Mouse (Mus musculus): Measurements from ENCODE around the gene Ak6. TPM values are rescaled to one million over a fixed set of nuclear protein-coding genes. Genes with fewer than 3 reads are reported as not detected.

The Ak6 gene
- 342 and 358 TPM in 2 replicates for polyA plus RNA-seq (2016; fragmentation: Nextera tagmentation; extraction: Ambion mirVana)

DNA sequence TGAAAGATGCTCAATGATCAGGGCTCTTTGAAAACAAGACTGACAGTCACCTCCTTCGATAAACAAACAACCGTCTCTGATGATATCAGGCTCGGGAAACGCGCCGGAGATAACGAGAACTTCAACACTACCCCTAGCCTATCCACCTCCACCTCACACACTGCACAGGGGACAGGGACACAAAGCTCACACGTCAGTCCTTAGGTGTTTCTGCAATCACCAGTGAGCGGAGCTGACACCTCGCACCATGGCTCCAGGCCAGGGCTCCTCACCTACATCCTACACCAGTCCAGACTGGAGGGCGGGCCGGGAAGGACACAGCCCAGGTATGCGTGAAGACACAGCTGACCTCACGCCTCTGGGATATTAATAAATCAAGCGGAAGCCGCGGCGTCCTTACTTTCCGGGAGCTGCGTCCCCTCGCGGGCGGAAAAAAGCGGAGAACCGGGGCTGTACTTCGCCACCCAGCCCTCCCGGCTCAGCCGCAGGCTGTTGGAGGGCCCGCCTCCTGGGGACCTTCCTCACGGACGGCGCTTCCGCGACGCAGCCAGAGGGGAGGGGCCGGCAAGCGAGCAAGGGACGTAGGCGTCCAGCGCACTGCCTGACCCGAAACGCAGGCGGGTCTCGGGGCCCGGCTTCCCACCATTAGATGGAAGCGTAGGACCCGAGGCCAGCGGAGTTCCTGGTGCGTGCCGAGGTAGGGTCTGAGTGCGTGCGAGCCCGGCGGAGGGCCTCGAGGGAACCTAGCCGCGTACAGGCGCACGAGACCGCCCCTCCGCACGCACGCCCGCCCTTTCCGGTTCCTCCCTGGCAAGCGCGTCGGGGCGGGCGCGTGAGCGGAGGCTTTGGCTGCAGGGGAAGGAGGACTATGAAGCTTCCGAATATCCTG is at the start of gene Ak6, which contains the start of gene Rad17:
TSS of gene Ak6 (plus strand) at position 430 of the 889 bp plus-strand sequence.
TSS of gene Rad17 (minus strand) at position 502 of the 889 bp plus-strand sequence.
- H3K9me3 ChIP-seq (replicated peaks): no peaks in the 10 kb centered on the region
- under 1% methylated on average over 72 of the region's 73 CpGs for WGBS
- no peaks in the 10 kb centered on the region for H3K27me3 ChIP-seq (ENCODE audit: low read depth, poor library complexity, severe bottlenecking)
- peak; percentile 93 for DNase-seq (ENCODE audit: low spot score)
- peak within 1 kb of the TSS; percentile 100 for H3K27ac ChIP-seq (replicated peaks)
- peaks cover 14% of the 10 kb centered on the region for H3K4me1 ChIP-seq
- H3K4me3 ChIP-seq: peak within 1 kb of the TSS; percentile 82
- H3K36me3 ChIP-seq: peaks cover 44% of the 10 kb centered on the region

DNA sequence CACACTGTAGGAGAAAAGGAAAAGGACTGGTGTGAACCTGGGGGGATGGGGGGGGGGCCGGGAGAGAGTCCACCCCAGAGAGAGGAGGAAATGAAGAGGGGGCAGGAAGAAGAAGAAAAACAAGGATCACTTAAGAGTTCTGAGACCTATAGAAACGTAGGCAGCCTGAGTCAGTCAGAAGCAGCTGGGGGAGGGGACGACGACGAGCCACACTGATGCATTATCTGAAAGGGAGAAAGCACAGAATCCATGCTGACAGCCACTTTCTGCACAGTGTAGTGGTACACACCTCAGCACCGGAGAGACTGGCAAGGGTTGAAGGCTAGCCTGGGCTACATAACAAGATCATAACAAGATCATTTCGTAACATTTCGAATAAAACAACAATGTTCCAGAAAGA is 49.7 kb upstream of the Ak6 start:
- Histone ChIP-seq H3K27me3 (ENCODE audit: low read depth, poor library complexity, severe bottlenecking) (no peaks in the 10 kb centered on the region), H3K36me3 (no peaks in the 10 kb centered on the region), H3K4me1 (peaks cover 9% of the 10 kb centered on the region), H3K4me3 (no peak overlapping the region), H3K27ac (replicated peaks) (no peak overlapping the region), H3K9me3 (replicated peaks) (no peaks in the 10 kb centered on the region)
- no peak for DNase-seq (ENCODE audit: low spot score)
- WGBS: 73% methylated on average over 8 of the region's 8 CpGs

DNA sequence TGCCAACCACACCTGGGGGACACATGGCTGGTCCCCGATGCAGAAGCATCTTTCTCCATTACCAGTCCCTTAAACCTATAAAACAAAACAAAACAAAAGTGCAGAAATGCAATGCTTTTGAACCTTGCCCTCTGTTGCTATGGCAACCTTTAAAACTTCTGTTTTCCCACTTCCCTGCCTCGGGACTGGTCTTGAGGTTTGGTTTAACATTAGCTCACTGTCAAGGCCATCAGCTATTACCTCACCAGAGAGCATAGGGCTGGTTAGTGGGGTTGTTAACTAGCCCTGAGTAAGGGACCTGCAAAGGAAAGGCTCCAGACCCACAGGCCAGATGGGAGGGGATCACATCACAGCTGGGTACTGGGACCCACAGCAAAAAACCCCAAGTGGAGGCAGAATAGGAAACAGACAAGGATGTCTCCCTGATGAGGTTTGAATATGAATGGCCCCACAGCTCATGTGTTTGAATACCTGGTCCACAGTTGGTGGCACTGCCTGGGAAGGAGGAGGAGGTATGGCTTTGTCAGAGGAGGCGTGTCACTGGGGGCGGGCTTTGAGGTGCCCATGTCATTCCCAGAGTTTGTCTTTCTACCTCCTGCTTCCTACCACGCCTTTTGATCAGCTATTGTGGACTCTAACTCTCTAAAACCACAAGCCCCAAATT is 48.4 kb upstream of the Ak6 start:
- H3K36me3 ChIP-seq: no peaks in the 10 kb centered on the region
- H3K27ac ChIP-seq (replicated peaks): no peak overlapping the region
- 65% methylated on average over 5 of the region's 5 CpGs for WGBS
- peaks cover 9% of the 10 kb centered on the region for H3K4me1 ChIP-seq
- no peak for DNase-seq (ENCODE audit: low spot score)
- no peaks in the 10 kb centered on the region for H3K27me3 ChIP-seq (ENCODE audit: low read depth, poor library complexity, severe bottlenecking)
- H3K9me3 ChIP-seq (replicated peaks): no peaks in the 10 kb centered on the region
- no peak overlapping the region for H3K4me3 ChIP-seq

DNA sequence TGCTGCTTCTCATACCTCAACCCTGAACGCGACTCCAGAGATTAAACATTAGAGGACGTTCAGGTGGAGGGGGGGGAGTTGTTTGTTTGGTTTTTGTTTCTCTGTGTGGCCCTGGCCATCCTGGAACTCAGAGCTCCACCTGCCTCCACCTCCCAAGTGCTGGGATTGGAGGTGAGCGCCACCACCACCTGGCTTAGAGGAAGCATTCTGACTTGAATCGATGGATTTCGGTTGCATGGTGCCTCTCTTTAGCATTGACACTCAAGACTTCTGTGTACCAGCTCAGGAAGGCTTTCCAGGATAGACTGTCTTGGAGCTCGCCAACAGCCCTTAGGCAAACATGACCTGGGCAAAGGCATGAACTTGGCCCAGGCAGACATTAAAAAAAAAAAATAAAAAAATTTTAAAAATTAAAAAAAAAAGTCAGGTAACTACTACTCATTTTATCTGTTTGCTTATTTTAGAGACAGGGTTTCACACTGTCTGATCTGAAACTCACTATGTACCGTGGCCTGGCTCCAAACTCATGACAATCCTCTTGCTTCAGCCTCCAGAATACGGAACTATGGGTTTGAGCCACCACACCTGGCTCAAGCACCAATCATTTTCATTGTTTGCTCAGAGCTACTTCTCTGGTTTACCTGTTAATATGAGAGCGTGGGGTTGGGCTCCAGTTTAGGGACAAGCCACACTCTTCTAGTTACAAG is 47.6 kb upstream of the Ak6 start:
- Histone ChIP-seq H3K27me3 (ENCODE audit: low read depth, poor library complexity, severe bottlenecking) (no peaks in the 10 kb centered on the region), H3K4me3 (no peak overlapping the region), H3K9me3 (replicated peaks) (peaks cover 5% of the 10 kb centered on the region; the same call in 1 of the 2 replicates), H3K27ac (replicated peaks) (no peak overlapping the region), H3K4me1 (peaks cover 9% of the 10 kb centered on the region), H3K36me3 (no peaks in the 10 kb centered on the region)
- WGBS: 89% methylated on average over 10 of the region's 10 CpGs
- DNase-seq (ENCODE audit: low spot score): no peak

DNA sequence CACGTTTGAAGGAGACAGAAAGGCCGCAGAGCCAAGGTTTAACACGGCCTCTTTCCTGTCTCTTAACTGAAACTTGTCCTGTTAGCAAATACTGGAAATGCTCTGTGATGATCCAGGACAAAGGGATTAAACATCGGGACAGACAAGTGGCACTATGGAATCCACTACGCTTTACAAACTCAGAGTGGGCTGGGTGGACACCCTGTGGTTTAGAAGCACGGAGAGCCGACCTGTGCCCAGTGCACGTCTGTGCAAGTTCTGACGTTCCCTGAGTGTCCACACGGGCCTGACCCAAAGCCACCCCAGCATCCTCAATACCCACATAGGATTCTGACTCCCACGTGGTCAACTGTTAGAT is 47.1 kb upstream of the Ak6 start:
- Histone ChIP-seq H3K36me3 (no peaks in the 10 kb centered on the region), H3K4me1 (peaks cover 9% of the 10 kb centered on the region), H3K4me3 (no peak overlapping the region), H3K27me3 (ENCODE audit: low read depth, poor library complexity, severe bottlenecking) (no peaks in the 10 kb centered on the region), H3K9me3 (replicated peaks) (peaks cover 5% of the 10 kb centered on the region; the same call in 1 of the 2 replicates), H3K27ac (replicated peaks) (no peak overlapping the region)
- DNase-seq (ENCODE audit: low spot score): no peak
- WGBS: 86% methylated on average over 11 of the region's 11 CpGs

DNA sequence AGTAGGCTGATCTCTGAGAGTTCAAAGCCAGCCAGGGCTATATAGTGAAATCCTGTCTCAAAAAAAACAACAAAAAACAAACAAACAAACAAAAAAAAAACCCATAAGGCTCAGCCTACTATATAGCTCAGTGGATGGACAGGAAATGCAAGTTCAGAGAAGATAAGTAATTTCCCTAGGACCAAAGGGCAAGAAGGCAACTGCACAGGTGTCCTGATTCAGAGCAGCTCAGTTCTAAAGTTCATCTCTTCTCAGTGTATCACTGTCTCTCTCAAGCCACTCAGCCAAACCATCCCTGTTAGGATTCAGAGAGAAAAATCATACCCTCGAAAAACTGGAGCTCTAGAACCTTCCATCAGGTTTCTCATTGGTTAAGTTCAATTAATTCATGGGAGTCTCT is 44.9 kb upstream of the Ak6 start:
- H3K36me3 ChIP-seq: no peaks in the 10 kb centered on the region
- DNase-seq (ENCODE audit: low spot score): no peak
- peaks cover 5% of the 10 kb centered on the region; the same call in 1 of the 2 replicates for H3K9me3 ChIP-seq (replicated peaks)
- H3K4me1 ChIP-seq: peaks cover 9% of the 10 kb centered on the region
- no peak overlapping the region for H3K27ac ChIP-seq (replicated peaks)
- H3K27me3 ChIP-seq (ENCODE audit: low read depth, poor library complexity, severe bottlenecking): no peaks in the 10 kb centered on the region
- H3K4me3 ChIP-seq: no peak overlapping the region
- 71% methylated on average over 1 of the region's 1 CpGs for WGBS

DNA sequence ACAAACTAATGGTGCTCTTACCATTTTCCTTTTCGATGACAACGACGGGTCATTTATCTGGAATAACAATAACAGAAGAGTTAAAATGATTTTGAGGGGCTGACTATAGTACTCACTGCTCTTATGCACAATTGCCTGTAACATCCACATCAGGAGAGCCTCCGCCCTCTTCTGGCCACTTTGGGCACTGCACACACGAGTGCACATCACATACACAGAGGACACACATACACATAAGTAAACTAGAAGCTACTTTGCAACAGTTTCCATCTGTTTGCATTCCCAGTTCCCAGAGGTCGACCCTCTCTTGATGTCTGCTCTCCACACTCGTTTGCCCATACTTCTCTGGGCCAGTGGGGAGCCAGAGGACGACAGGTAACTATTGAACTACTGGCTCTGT is 43.0 kb upstream of the Ak6 start:
- Histone ChIP-seq H3K4me1 (peaks cover under 1% of the 10 kb centered on the region), H3K36me3 (peaks cover 4% of the 10 kb centered on the region; the same call in 1 of the 2 replicates), H3K9me3 (replicated peaks) (peaks cover 5% of the 10 kb centered on the region; the same call in 1 of the 2 replicates), H3K4me3 (no peak overlapping the region), H3K27me3 (ENCODE audit: low read depth, poor library complexity, severe bottlenecking) (no peaks in the 10 kb centered on the region), H3K27ac (replicated peaks) (no peak overlapping the region)
- DNase-seq (ENCODE audit: low spot score): no peak
- 87% methylated on average over 8 of the region's 8 CpGs for WGBS

DNA sequence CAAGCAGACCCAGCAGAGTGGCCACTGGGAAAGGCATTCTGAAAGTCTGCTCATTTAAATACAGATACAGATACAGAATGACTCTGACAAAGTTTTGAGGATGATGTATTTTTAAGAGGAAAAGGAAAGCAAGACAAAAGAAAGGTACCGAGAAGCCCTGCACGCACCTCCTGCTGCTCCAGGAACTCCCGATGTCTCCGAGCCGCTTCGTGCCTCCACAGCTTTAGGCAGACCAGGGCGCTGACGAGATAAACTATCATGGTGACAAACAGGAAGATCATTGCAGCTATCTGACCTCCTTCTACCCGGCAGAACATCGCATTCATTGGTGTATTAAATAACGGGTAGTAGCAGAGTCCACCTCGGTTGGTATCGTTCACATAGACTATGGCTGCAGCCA is 39.5 kb upstream of the Ak6 start:
- Histone ChIP-seq H3K9me3 (replicated peaks) (peaks cover 5% of the 10 kb centered on the region; the same call in 1 of the 2 replicates), H3K36me3 (peaks cover 4% of the 10 kb centered on the region; the same call in 1 of the 2 replicates), H3K27ac (replicated peaks) (no peak overlapping the region), H3K27me3 (ENCODE audit: low read depth, poor library complexity, severe bottlenecking) (peaks cover 12% of the 10 kb centered on the region), H3K4me3 (no peak overlapping the region), H3K4me1 (peaks cover 1% of the 10 kb centered on the region)
- WGBS: 94% methylated on average over 13 of the region's 13 CpGs
- DNase-seq (ENCODE audit: low spot score): no peak

DNA sequence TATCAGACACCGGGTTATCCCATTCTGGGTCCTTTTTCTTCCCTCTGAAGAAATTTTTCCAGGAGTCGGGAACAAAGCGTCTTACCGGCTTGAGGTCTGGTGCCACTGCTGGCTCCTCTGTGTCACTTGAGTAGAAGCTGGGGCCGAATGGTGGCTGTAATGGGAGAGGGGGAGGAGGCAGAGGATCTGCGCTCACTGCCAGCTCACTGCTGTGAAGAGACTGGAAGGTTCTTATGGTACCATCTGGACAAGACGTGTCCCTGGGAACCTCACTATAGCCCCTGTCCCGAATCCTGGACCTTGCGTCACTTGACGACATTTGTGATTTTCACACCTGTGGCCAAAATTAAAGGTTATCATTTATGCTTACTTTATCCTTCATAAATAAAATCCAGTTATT is 38.5 kb upstream of the Ak6 start:
- Histone ChIP-seq H3K4me1 (peaks cover 9% of the 10 kb centered on the region), H3K27ac (replicated peaks) (no peak overlapping the region), H3K9me3 (replicated peaks) (peaks cover 5% of the 10 kb centered on the region; the same call in 1 of the 2 replicates), H3K27me3 (ENCODE audit: low read depth, poor library complexity, severe bottlenecking) (peaks cover 21% of the 10 kb centered on the region), H3K4me3 (no peak overlapping the region), H3K36me3 (peaks cover 4% of the 10 kb centered on the region; the same call in 1 of the 2 replicates)
- WGBS: 94% methylated on average over 10 of the region's 10 CpGs
- no peak for DNase-seq (ENCODE audit: low spot score)

DNA sequence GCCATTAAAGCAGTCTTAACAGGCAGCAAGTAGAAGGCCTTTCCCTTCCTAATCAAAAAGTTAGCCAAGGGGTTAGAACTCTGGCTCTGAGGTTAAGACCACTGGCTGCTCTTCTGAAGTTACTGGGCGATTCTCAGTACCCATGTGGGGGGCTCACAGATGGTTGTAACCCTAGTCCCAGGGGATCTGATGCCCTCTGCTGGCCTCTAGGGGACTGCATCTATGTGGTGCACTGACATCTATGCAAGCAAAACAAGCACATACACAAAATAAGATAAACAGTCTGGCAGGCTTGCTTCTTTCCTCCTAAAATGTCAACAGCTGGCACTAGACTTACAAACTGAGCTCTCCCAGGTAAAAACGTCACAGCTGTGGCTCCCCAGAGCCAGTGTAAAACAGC is 37.9 kb upstream of the Ak6 start:
- Histone ChIP-seq H3K27me3 (ENCODE audit: low read depth, poor library complexity, severe bottlenecking) (peaks cover 28% of the 10 kb centered on the region), H3K4me1 (peaks cover 9% of the 10 kb centered on the region), H3K9me3 (replicated peaks) (peaks cover under 1% of the 10 kb centered on the region; the same call in 1 of the 2 replicates), H3K4me3 (no peak overlapping the region), H3K36me3 (peaks cover 10% of the 10 kb centered on the region), H3K27ac (replicated peaks) (no peak overlapping the region)
- 61% methylated on average over 2 of the region's 2 CpGs for WGBS
- no peak for DNase-seq (ENCODE audit: low spot score)

DNA sequence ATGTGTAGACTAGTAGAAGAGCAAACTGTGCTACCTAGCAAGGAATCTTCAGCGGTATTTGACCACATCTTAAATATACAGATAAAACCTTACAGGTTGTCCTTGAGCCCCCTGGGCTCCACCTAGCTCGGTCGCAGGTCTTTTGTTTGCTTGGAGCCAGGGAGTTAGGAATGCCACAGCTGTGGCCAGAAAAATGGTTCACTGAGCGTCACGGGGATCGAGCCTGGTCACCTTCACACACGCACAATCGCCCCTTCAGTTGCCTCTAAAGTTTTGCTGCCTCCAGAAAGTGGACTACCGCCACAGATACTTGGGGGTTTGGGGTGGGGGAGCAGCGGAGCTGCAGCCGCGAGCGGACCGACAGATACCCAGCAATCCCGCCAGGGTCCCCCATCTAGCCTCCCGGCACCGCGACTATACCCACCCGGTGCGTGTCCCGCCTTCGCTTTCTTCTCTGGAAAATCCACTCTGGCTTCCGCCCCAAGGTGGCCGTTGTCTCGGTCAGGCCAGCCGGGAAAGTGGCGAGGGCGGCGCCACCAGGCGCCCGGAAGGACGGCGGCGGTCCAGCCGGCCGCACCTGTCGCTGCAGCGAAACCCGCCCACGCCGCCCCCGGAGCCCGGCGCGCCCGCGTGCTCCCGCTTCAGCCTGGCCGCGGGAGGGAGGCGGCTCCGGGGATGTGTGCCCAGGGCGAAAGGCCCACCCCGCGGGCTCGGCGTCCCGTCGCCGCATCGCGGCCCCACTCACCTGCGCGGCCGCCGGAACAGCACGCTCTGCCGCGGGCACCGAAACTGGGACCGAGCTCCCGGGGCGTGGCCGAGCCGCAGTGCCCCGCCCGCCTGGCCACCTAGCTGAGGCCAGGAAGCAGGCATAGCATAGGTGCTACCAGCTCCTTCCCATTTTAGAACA is 34.3 kb upstream of the Ak6 start, which contains the start of gene Marveld2:
TSS of gene Marveld2 (minus strand) at position 791 of the 907 bp plus-strand sequence.
- H3K9me3 ChIP-seq (replicated peaks): no peaks in the 10 kb centered on the region
- H3K4me1 ChIP-seq: peaks cover 9% of the 10 kb centered on the region
- 2% methylated on average over 77 of the region's 77 CpGs for WGBS
- H3K36me3 ChIP-seq: peaks cover 43% of the 10 kb centered on the region
- H3K27ac ChIP-seq (replicated peaks): peak within 1 kb of the TSS; percentile 63; the same call in 1 of the 2 replicates
- peak; percentile 47 for DNase-seq (ENCODE audit: low spot score)
- peak within 1 kb of the TSS; percentile 63 for H3K4me3 ChIP-seq
- peaks cover 30% of the 10 kb centered on the region for H3K27me3 ChIP-seq (ENCODE audit: low read depth, poor library complexity, severe bottlenecking)

Measured in midbrain, embryonic 10.5 days (tissue).